Mouse (Mus musculus) heart, embryonic 15.5 days (tissue): Measurements from ENCODE around the gene Oas1f. TPM values are rescaled to one million over a fixed set of nuclear protein-coding genes. Genes with fewer than 3 reads are reported as not detected.
"Not testable (repeated sequence)": the region's sequence is repeated elsewhere in the genome, so short reads cannot be mapped to it uniquely, and the experiment has no call there.

ENCODE experiments used
- ATAC-seq: fragments of 200-750 bp; cut with Nextera tagmentation; replicated peaks from 2 replicates; pipeline ENCODE4 v1.8.0; 2017; ENCODE audit warnings: low read depth, moderate TSS enrichment; ENCODE audit not compliant: insufficient number of reproducible peaks, insufficient read depth, low FRiP score
- H3K27ac ChIP-seq: fragments of 300-500 bp; sonication (generic); 2 replicates; pipeline ENCODE4 v1.5.1; 2015; ENCODE audit warnings: mild to moderate bottlenecking, inconsistent platforms
- H3K27me3 ChIP-seq: fragments of 300-500 bp; sonication (generic); 2 replicates; pipeline ENCODE4 v1.6.1; 2015; ENCODE audit warnings: inconsistent platforms
- H3K36me3 ChIP-seq: fragments of 300-500 bp; sonication (generic); 2 replicates; pipeline ENCODE4 v1.6.1; 2015; ENCODE audit warnings: mild to moderate bottlenecking, inconsistent platforms
- H3K4me1 ChIP-seq: fragments of 300-500 bp; sonication (generic); replicated peaks from 2 replicates; pipeline ENCODE4 v1.6.1; 2015; ENCODE audit warnings: inconsistent platforms
- H3K4me2 ChIP-seq: fragments of 300-500 bp; sonication (generic); 2 replicates; pipeline ENCODE4 v1.6.1; 2015; ENCODE audit warnings: inconsistent platforms, mild to moderate bottlenecking, moderate library complexity
- H3K4me3 ChIP-seq: fragments of 300-500 bp; sonication (generic); 2 replicates; pipeline ENCODE4 v1.5.1; 2015; ENCODE audit warnings: mild to moderate bottlenecking, inconsistent platforms
- H3K9ac ChIP-seq: fragments of 300-500 bp; sonication (generic); 2 replicates; pipeline ENCODE4 v1.6.1; 2015; ENCODE audit warnings: mild to moderate bottlenecking, inconsistent platforms
- H3K9me3 ChIP-seq: fragments of 300-500 bp; sonication (generic); replicated peaks from 2 replicates; pipeline ENCODE4 v1.6.1; 2016; ENCODE audit warnings: inconsistent platforms
- WGBS: fragments of 180-500 bp; shearing (Covaris S2); methylation state at CpG from one replicate; pipeline ENCODE4 v1.1.7; 2015; ENCODE audit warnings: mixed read lengths; 5-methylcytosine and 5-hydroxymethylcytosine counted together
- polyA plus RNA-seq: library from polyadenylated mRNA; unstranded; fragments of >200 nt; fragmentation: Nextera tagmentation; extraction: Ambion mirVana; gene quantifications from 2 replicates; pipeline ENCODE4 v1.2.1, GENCODE M21; 2015

Gene Oas1f
- polyA plus RNA-seq, 1 experiment from 2014 or later: not detected

- no peaks in the 10 kb centered on the region for H3K36me3 ChIP-seq
- no peaks in the 10 kb centered on the region; the same call in 1 of the 2 replicates for H3K27me3 ChIP-seq
- no peaks in the 10 kb centered on the region for H3K4me1 ChIP-seq
- ATAC-seq: no peak
- H3K9me3 ChIP-seq: no peaks in the 10 kb centered on the region
- H3K27ac ChIP-seq: no peak overlapping the region
- H3K4me2 ChIP-seq: no peak overlapping the region
- H3K4me3 ChIP-seq: no peak overlapping the region
- 47% methylated on average over 2 of the region's 2 CpGs for WGBS
- H3K9ac ChIP-seq: no peak overlapping the region
Measured at GRCm38 (mm10) chr5:120871469-120871868, 24.3 kb downstream of the Oas1f start.

GRCm38 (mm10) chr5:120876839-120877238, 29.7 kb downstream of the Oas1f start:
- not testable (repeated sequence) for H3K4me2 ChIP-seq, H3K4me3 ChIP-seq, H3K27ac ChIP-seq, H3K9me3 ChIP-seq, H3K36me3 ChIP-seq, ATAC-seq, H3K9ac ChIP-seq, H3K27me3 ChIP-seq, H3K4me1 ChIP-seq
- 52% methylated on average over 2 of the region's 3 CpGs for WGBS

- not testable (repeated sequence) for H3K9me3 ChIP-seq, H3K36me3 ChIP-seq, H3K4me2 ChIP-seq, H3K4me3 ChIP-seq, H3K27ac ChIP-seq, H3K4me1 ChIP-seq, H3K27me3 ChIP-seq, ATAC-seq, H3K9ac ChIP-seq
- 71% methylated on average over 2 of the region's 2 CpGs for WGBS
Measured at GRCm38 (mm10) chr5:120877407-120877806, 30.2 kb downstream of the Oas1f start.

GRCm38 (mm10) chr5:120878803-120879202, 31.6 kb downstream of the Oas1f start:
- WGBS: 52% methylated on average over 2 of the region's 2 CpGs

GRCm38 (mm10) chr5:120881681-120882080, 34.5 kb downstream of the Oas1f start:
- not testable (repeated sequence) for H3K27me3 ChIP-seq, H3K9ac ChIP-seq, H3K36me3 ChIP-seq, ATAC-seq, H3K9me3 ChIP-seq, H3K4me1 ChIP-seq, H3K4me3 ChIP-seq, H3K27ac ChIP-seq, H3K4me2 ChIP-seq
- 84% methylated on average over 6 of the region's 6 CpGs for WGBS

More at GRCm38 (mm10) chr5:120878803-120879202, 31.6 kb downstream of the Oas1f start:
- not testable (repeated sequence) for H3K9ac ChIP-seq, H3K27ac ChIP-seq, H3K27me3 ChIP-seq, H3K4me1 ChIP-seq, H3K4me3 ChIP-seq, H3K36me3 ChIP-seq, H3K4me2 ChIP-seq, ATAC-seq, H3K9me3 ChIP-seq

- not testable (repeated sequence) for H3K9me3 ChIP-seq, H3K4me1 ChIP-seq, H3K27me3 ChIP-seq, H3K4me3 ChIP-seq, H3K9ac ChIP-seq, H3K4me2 ChIP-seq, H3K36me3 ChIP-seq, H3K27ac ChIP-seq, ATAC-seq
- WGBS: 5% methylated on average over 6 of the region's 9 CpGs
Measured at GRCm38 (mm10) chr5:120887413-120887812, 40.2 kb downstream of the Oas1f start, which contains the start of gene Oas1g. Gene Oas1g, minus strand, starts transcription at chr5:120887613.

- ATAC-seq: no peak
- 0 out of 2 replicates have a peak, but pooled peaks cover 5% of the 10 kb centered on the region for H3K27me3 ChIP-seq
- no peak overlapping the region for H3K4me2 ChIP-seq
- H3K36me3 ChIP-seq: no peaks in the 10 kb centered on the region
- WGBS: 38% methylated on average over 6 of the region's 6 CpGs
- H3K4me1 ChIP-seq: no peaks in the 10 kb centered on the region
- no peaks in the 10 kb centered on the region for H3K9me3 ChIP-seq
- H3K27ac ChIP-seq: no peak overlapping the region
- no peak overlapping the region for H3K4me3 ChIP-seq
- no peak overlapping the region for H3K9ac ChIP-seq
Measured at GRCm38 (mm10) chr5:120887831-120888230, 40.7 kb downstream of the Oas1f start.

GRCm38 (mm10) chr5:120888294-120888815, 41.2 kb downstream of the Oas1f start:
- not testable (repeated sequence) for H3K4me2 ChIP-seq, H3K9ac ChIP-seq, H3K36me3 ChIP-seq, H3K4me1 ChIP-seq, H3K27me3 ChIP-seq, ATAC-seq, H3K4me3 ChIP-seq, H3K27ac ChIP-seq, H3K9me3 ChIP-seq
- WGBS: 22% methylated on average over 4 of the region's 4 CpGs

- no peaks in the 10 kb centered on the region for H3K4me1 ChIP-seq
- no peak for ATAC-seq
- no peak overlapping the region for H3K9ac ChIP-seq
- no peak overlapping the region for H3K4me2 ChIP-seq
- H3K27me3 ChIP-seq: 0 out of 2 replicates have a peak, but pooled peaks cover 5% of the 10 kb centered on the region
- no peak overlapping the region for H3K4me3 ChIP-seq
- H3K36me3 ChIP-seq: no peaks in the 10 kb centered on the region
- H3K27ac ChIP-seq: no peak overlapping the region
- H3K9me3 ChIP-seq: no peaks in the 10 kb centered on the region
- 78% methylated on average over 2 of the region's 2 CpGs for WGBS
Measured at GRCm38 (mm10) chr5:120890026-120890425, 42.9 kb downstream of the Oas1f start.

GRCm38 (mm10) chr5:120890991-120891390, 43.8 kb downstream of the Oas1f start:
- Histone ChIP-seq H3K4me2 (no peak overlapping the region), H3K4me3 (no peak overlapping the region), H3K27me3 (0 out of 2 replicates have a peak, but pooled peaks cover 5% of the 10 kb centered on the region), H3K27ac (no peak overlapping the region), H3K36me3 (no peaks in the 10 kb centered on the region), H3K4me1 (no peaks in the 10 kb centered on the region), H3K9me3 (no peaks in the 10 kb centered on the region), H3K9ac (no peak overlapping the region)
- no peak for ATAC-seq
- WGBS: 52% methylated on average over 3 of the region's 3 CpGs

- not testable (repeated sequence) for H3K4me2 ChIP-seq, H3K4me3 ChIP-seq, H3K27ac ChIP-seq, ATAC-seq, H3K9ac ChIP-seq, H3K36me3 ChIP-seq, H3K4me1 ChIP-seq, H3K27me3 ChIP-seq, H3K9me3 ChIP-seq
- 76% methylated on average over 2 of the region's 2 CpGs for WGBS
Measured at GRCm38 (mm10) chr5:120891566-120892242, 44.5 kb downstream of the Oas1f start.

GRCm38 (mm10) chr5:120892243-120892660, 45.1 kb downstream of the Oas1f start:
- H3K27ac ChIP-seq: no peak overlapping the region
- H3K27me3 ChIP-seq: no peaks in the 10 kb centered on the region
- WGBS: 57% methylated on average over 2 of the region's 2 CpGs
- H3K36me3 ChIP-seq: no peaks in the 10 kb centered on the region
- no peak overlapping the region for H3K9ac ChIP-seq
- no peak overlapping the region for H3K4me3 ChIP-seq
- no peak overlapping the region for H3K4me2 ChIP-seq
- H3K9me3 ChIP-seq: no peaks in the 10 kb centered on the region
- no peaks in the 10 kb centered on the region for H3K4me1 ChIP-seq
- no peak for ATAC-seq
